Mouse (Mus musculus) CH12.LX (cell line): ENCODE measurements around the gene Gm49450.

ENCODE experiments used
- CHD1 ChIP-seq: IDR thresholded peaks from 2 replicates; pipeline ENCODE4 v1.6.1; 2012; ENCODE audit warnings: low read depth, low read length, improper control_type of control experiment, inconsistent platforms
- CTCF ChIP-seq, 2 experiments: IDR thresholded peaks in 1 of 2; conservative IDR thresholded peaks in 1 of 2; 2 replicates each; pipeline ENCODE4 v1.5.1; 2011 to 2012; ENCODE audit warnings: low read depth in 2 of 2, low read length in 2 of 2, improper control_type of control experiment in 1 of 2, inconsistent platforms in 1 of 2, mild to moderate bottlenecking in 1 of 2, moderate library complexity in 1 of 2
- USF1 ChIP-seq: IDR thresholded peaks from 2 replicates; pipeline ENCODE4 v1.6.1; 2014; ENCODE audit warnings: low read depth, mild to moderate bottlenecking, inconsistent platforms, low read length, improper control_type of control experiment
- ZC3H11A ChIP-seq: IDR thresholded peaks from 2 replicates; pipeline ENCODE4 v1.6.1; 2012; ENCODE audit warnings: low read depth, mild to moderate bottlenecking, inconsistent platforms, low read length, improper control_type of control experiment

DNA sequence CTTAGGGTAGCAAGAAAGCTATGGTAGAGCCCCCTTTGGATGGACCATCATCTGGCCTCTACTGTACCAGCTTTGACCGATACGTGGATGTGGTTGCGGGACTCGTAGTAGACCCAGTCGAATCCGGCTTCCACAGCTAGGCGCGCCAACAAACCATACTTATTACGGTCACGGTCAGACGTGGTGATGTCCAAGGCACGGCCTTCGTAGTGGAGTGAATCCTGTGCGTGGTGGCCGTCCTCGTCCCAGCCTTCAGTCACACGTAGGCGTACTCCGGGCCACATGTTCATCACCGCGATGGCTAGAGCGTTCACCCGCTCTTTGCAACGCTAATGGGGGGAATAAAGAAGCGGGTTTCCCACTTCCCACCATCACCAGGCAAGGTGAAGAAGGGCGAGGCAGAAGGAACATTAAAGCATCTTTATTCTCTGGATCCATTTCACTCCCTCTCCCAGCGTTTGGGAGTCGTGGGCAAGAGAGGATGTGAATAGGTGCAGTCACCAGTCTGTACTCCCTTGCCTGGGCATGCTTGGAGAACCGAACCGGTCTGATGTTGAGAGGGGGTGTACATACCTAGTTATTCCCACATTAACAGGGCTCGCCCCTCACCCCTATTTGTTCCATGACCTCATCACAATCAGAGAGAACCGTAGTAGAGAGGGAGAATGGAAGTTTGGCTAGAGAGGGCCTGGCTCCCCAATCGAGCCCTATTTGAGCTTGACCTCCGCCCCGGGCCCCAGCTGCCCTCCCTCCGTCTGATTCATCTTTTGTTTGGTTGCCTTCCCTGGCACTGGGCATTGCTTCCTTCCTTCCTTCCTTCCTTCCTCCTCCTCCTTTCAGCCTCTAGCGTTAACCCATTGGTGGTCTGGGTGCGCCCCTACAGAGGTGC lies 58.4 kb downstream of the Gm49450 start:
- no peak for TF ChIP-seq CTCF (conservative IDR thresholded peaks at IDR 0.05 in 1 of 2, IDR thresholded peaks at IDR 0.05 in 1 of 2; ENCODE audit: low read depth in 2 of 2, low read length in 2 of 2)
- TF ChIP-seq ZC3H11A = no peak
- TF ChIP-seq USF1 = no peak
- no peak for TF ChIP-seq CHD1
